Mouse (Mus musculus) v-Abl transformed pro-B cells (cell line): ENCODE measurements at regions not wholly inside any gene's neighbourhood (a gene's known extent, or its start where the extent isn't known, plus 50 kb on each side); places are given as distances from the start of the nearest gene placed in this dataset.

Experiments
- in situ Hi-C, 2 experiments: fragments of 400-800 bp; cut with MboI; formaldehyde crosslinking; loops; one replicate each; pipeline ENCODE4 v1.15.1; 2025; ENCODE audit not compliant: unreplicated experiment in 2 of 2

- in situ Hi-C loops = loop anchor here in 1 of 2 experiments (25.0 kb wide), 1 partner anchor 103 kb away; no protein-coding TSS in a partner anchor
These were observed 396.7 kb downstream of the Tex13c3 start for GRCm38 (mm10) chrX:19084435-19084834.

DNA sequence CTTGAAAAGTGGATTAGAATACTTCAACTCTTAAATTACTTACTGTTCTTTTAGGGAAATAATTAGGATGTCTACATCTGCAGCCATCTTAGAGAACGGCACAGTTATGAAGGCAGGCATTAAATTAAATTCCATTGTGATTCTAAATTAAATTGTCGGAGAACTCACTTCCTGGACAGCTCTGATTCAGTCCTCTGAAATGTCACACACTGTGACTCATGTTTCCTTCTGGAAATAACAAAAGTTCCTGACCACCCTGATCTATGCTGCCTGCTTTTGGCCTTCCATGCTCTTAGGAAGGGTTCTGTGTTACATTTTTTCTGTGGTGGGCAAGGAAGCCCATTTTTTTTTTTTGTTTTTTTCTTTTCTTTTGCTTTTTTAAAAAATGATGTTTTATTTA lies 401.1 kb downstream of the Tex13c3 start:
- in situ Hi-C loops = loop anchor here in 1 of 2 experiments (25.0 kb wide), 1 partner anchor 107 kb away; no protein-coding TSS in a partner anchor
